Mouse (Mus musculus) monocyte, adult 5-6 weeks (primary cell): ENCODE results near the gene Map4k3. TPM values are rescaled to one million over a fixed set of nuclear protein-coding genes. Genes with fewer than 3 reads are reported as not detected.
A peak's percentile ranks its signal among the peaks of the same experiment; 100 is the strongest.
"Not testable (repeated sequence)": the region's sequence is repeated elsewhere in the genome, so short reads cannot be mapped to it uniquely, and the experiment has no call there.

Experiments used
- ATAC-seq: fragments of 153-309, 156-312 bp; replicated peaks from 2 replicates; pipeline ENCODE4 v1.8.0; 2017; ENCODE audit warnings: mild to moderate bottlenecking; ENCODE audit not compliant: low TSS enrichment, insufficient number of reproducible peaks, severe bottlenecking, poor library complexity, low FRiP score
- total RNA-seq: library from RNA; stranded (forward); fragments of 200-1000, 200-491, 200-594 nt; gene quantifications from 3 replicates; pipeline ENCODE4 v1.2.3, GENCODE M21; 2017

Map4k3 gene
- total RNA-seq, 1 experiment from 2014 or later = 26.7 TPM

- no peak for ATAC-seq
Observed at GRCm38 (mm10) chr17:80557461-80557860, 170.8 kb downstream of the Map4k3 start.

GRCm38 (mm10) chr17:80553318-80554270 lies 174.7 kb downstream of the Map4k3 start:
- ATAC-seq = peak; percentile 74

GRCm38 (mm10) chr17:80552653-80553052 lies 175.6 kb downstream of the Map4k3 start:
- no peak for ATAC-seq

GRCm38 (mm10) chr17:80550981-80551380 lies 177.3 kb downstream of the Map4k3 start:
- ATAC-seq = no peak

GRCm38 (mm10) chr17:80546846-80547245 lies 181.4 kb downstream of the Map4k3 start:
- no peak for ATAC-seq

- ATAC-seq = no peak
Observed at GRCm38 (mm10) chr17:80546227-80546626, 182.1 kb downstream of the Map4k3 start.

GRCm38 (mm10) chr17:80543646-80544045 lies 184.6 kb downstream of the Map4k3 start:
- ATAC-seq = no peak

- ATAC-seq = no peak
Observed at GRCm38 (mm10) chr17:80537136-80537535, 191.1 kb downstream of the Map4k3 start.

GRCm38 (mm10) chr17:80535633-80536032 lies 192.7 kb downstream of the Map4k3 start:
- ATAC-seq = no peak

- ATAC-seq = not testable (repeated sequence)
Observed at GRCm38 (mm10) chr17:80531351-80531750, 196.9 kb downstream of the Map4k3 start.

Other genes starting within 250 kb of the Map4k3 start
- 7.0 to 13.8 TPM (median 9.4 TPM) in 3 replicates for gene Sos1, start 248.0 kb downstream of the Map4k3 start, total RNA-seq
- 0.29 to 1.4 TPM (median 0.38 TPM) in 3 replicates for gene Cdkl4, start 150.7 kb downstream of the Map4k3 start, total RNA-seq
- gene Tmem178, start 216.1 kb upstream of the Map4k3 start, total RNA-seq = not detected in 3 replicates